ENCODE assay signal across 25 mouse cellular contexts in the genomic region with DNA sequence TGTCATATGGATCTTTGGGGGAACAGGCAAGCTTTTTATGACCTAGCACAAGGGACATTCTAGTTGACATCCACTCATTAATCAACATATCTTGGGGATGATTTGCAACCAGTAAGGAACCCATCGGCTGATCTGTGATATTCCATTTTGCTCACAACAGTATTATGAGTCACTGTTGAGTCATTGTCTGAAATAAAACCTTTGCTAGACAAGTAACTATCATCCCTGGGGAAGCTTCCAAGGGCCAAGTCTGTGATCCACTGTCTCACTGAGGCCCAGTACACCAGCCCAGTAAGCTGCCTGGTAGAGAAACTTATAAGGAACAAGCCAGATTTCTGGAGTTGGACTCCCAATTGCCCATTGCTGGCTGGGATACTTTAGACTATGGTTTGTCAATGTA.
"Had no signal": no experiment of that assay in that cellular context is flagged by ENCODE, and none has a peak within 500 bp of the region (broad histone marks: within the 10 kb centered on the region; RNA-seq: fewer than 3 reads in every experiment).

No protein-coding gene starts in this region.

- DNase-seq: kidney, adult 8-10 months; kidney, postnatal 10 days; kidney, postnatal 36 days; layer of hippocampus, adult 9-11 months; liver; lung, adult 18-20 months; lung, postnatal 10 days; lung, postnatal 36 days; retina, postnatal 1 day; right cerebral cortex, postnatal 25 days; spleen, adult 18-20 months; thymus, adult 18-20 months; thymus, postnatal 4 days had no signal

- ATAC-seq: liver, embryonic 12.5 days; midbrain, embryonic 13.5 days had no signal

- H3K27ac ChIP-seq: kidney, embryonic 15.5 days; limb, embryonic 10.5 days; limb, embryonic 13.5 days; liver, embryonic 12.5 days; liver, embryonic 15.5 days; lung, embryonic 15.5 days; midbrain, embryonic 10.5 days; midbrain, embryonic 13.5 days; neural tube, embryonic 12.5 days; neural tube, embryonic 15.5 days; stomach, embryonic 15.5 days had no signal

- H3K27me3 ChIP-seq: kidney, embryonic 15.5 days; limb, embryonic 13.5 days; liver, embryonic 12.5 days; liver, embryonic 15.5 days; lung, embryonic 15.5 days; midbrain, embryonic 13.5 days; neural tube, embryonic 12.5 days; neural tube, embryonic 15.5 days; stomach, embryonic 15.5 days had no signal

- H3K4me1 ChIP-seq: kidney, embryonic 15.5 days; limb, embryonic 10.5 days; limb, embryonic 13.5 days; liver, embryonic 12.5 days; liver, embryonic 15.5 days; lung, embryonic 15.5 days; megakaryocyte, embryonic 14.5 days; midbrain, embryonic 10.5 days; midbrain, embryonic 13.5 days; neural tube, embryonic 12.5 days; neural tube, embryonic 15.5 days; stomach, embryonic 15.5 days had no signal

- H3K36me3 ChIP-seq: kidney, embryonic 15.5 days; limb, embryonic 10.5 days; limb, embryonic 13.5 days; liver, embryonic 12.5 days; liver, embryonic 15.5 days; lung, embryonic 15.5 days; midbrain, embryonic 10.5 days; midbrain, embryonic 13.5 days; neural tube, embryonic 12.5 days; neural tube, embryonic 15.5 days; stomach, embryonic 15.5 days had no signal

- H3K9me3 ChIP-seq: kidney, embryonic 15.5 days; limb, embryonic 10.5 days; limb, embryonic 13.5 days; liver, embryonic 12.5 days; liver, embryonic 15.5 days; lung, embryonic 15.5 days; midbrain, embryonic 10.5 days; midbrain, embryonic 13.5 days; neural tube, embryonic 12.5 days; neural tube, embryonic 15.5 days; stomach, embryonic 15.5 days had no signal

- H3K4me2 ChIP-seq: kidney, embryonic 15.5 days; limb, embryonic 13.5 days; liver, embryonic 12.5 days; liver, embryonic 15.5 days; lung, embryonic 15.5 days; midbrain, embryonic 13.5 days; neural tube, embryonic 12.5 days; neural tube, embryonic 15.5 days; stomach, embryonic 15.5 days had no signal

- H3K9ac ChIP-seq: kidney, embryonic 15.5 days; limb, embryonic 13.5 days; liver, embryonic 12.5 days; liver, embryonic 15.5 days; lung, embryonic 15.5 days; midbrain, embryonic 13.5 days; neural tube, embryonic 12.5 days; neural tube, embryonic 15.5 days; stomach, embryonic 15.5 days had no signal

- H3K4me3 ChIP-seq: kidney, embryonic 15.5 days; limb, embryonic 10.5 days; limb, embryonic 13.5 days; liver, embryonic 12.5 days; liver, embryonic 15.5 days; lung, embryonic 15.5 days; megakaryocyte, embryonic 14.5 days; midbrain, embryonic 10.5 days; midbrain, embryonic 13.5 days; neural tube, embryonic 12.5 days; neural tube, embryonic 15.5 days; stomach, embryonic 15.5 days had no signal
